Comparison of ENCODE assay signal across 11 mouse cellular contexts in genomic region chr4:150258388-150258787, GRCm38 (mm10). TPM values are rescaled to one million over a fixed set of nuclear protein-coding genes. Genes with fewer than 3 reads are reported as not detected.
A peak's percentile ranks its signal among the peaks of the same experiment; 100 is the strongest.
DNase-seq lines count a peak whose midpoint lies in the region; ATAC-seq and TF ChIP-seq lines count a peak whose summit lies in the region.
"Had no signal": no experiment of that assay in that cellular context is flagged by ENCODE, and none has a peak within 500 bp of the region (broad histone marks: within the 10 kb centered on the region; RNA-seq: fewer than 3 reads in every experiment).

No protein-coding gene starts in this region.

- no peaks in the 10 kb centered on the region for H3K27me3 ChIP-seq in kidney, postnatal 0 days (ENCODE audit: insufficient read depth, low read length)
- H3K27me3 ChIP-seq in forebrain, embryonic 15.5 days: no peaks in the 10 kb centered on the region
- H3K27me3 ChIP-seq in midbrain, embryonic 14.5 days (ENCODE audit: control insufficient read depth, insufficient read depth, low read length): no peaks in the 10 kb centered on the region

- no peaks in the 10 kb centered on the region; the same call in 1 of the 2 replicates for H3K4me1 ChIP-seq in kidney, postnatal 0 days (replicated peaks; ENCODE audit: insufficient read depth, low read length)
- peaks cover 19% of the 10 kb centered on the region for H3K4me1 ChIP-seq in forebrain, embryonic 15.5 days
- H3K4me1 ChIP-seq in midbrain, embryonic 14.5 days (ENCODE audit: control insufficient read depth, insufficient read depth, low read length): 0 out of 2 replicates have a peak, but pooled peaks cover 13% of the 10 kb centered on the region

- TF ChIP-seq CTCF in kidney, postnatal 0 days (IDR thresholded peaks at IDR 0.05; ENCODE audit: low read depth): no peak

- 0 out of 2 replicates have a peak overlapping the region, but pooled peaks have one; percentile 27 for H3K27ac ChIP-seq in kidney, postnatal 0 days
- peak overlapping the region; percentile 76 for H3K27ac ChIP-seq in forebrain, embryonic 15.5 days (replicated peaks)
- peak overlapping the region; percentile 2 for H3K27ac ChIP-seq in midbrain, embryonic 14.5 days (replicated peaks; ENCODE audit: low read depth, low read length)
- H3K27ac ChIP-seq: macrophage had no signal

- no peak overlapping the region for H3K4me3 ChIP-seq in kidney, postnatal 0 days (replicated peaks; ENCODE audit: low read depth, low read length)
- no peak overlapping the region for H3K4me3 ChIP-seq in forebrain, embryonic 15.5 days
- H3K4me3 ChIP-seq in midbrain, embryonic 14.5 days (replicated peaks; ENCODE audit: low read depth, low read length): no peak overlapping the region

- no peak for ATAC-seq in kidney, postnatal 0 days (replicated peaks; ENCODE audit: low FRiP score, low read depth)
- ATAC-seq in forebrain, embryonic 15.5 days (replicated peaks): peak; percentile 9; the same call in 1 of the 2 replicates
- ATAC-seq in midbrain, embryonic 14.5 days (ENCODE audit: low FRiP score, low TSS enrichment): no peak

- no peaks in the 10 kb centered on the region for H3K36me3 ChIP-seq in kidney, postnatal 0 days (ENCODE audit: insufficient read depth, low read length)
- H3K36me3 ChIP-seq in forebrain, embryonic 15.5 days: no peaks in the 10 kb centered on the region
- H3K36me3 ChIP-seq in midbrain, embryonic 14.5 days (ENCODE audit: control insufficient read depth, insufficient read depth, low read length): no peaks in the 10 kb centered on the region

- WGBS in kidney, postnatal 0 days: 53% methylated on average over 14 of the region's 14 CpGs
- 32% methylated on average over 14 of the region's 14 CpGs for WGBS in forebrain, embryonic 15.5 days
- WGBS in midbrain, embryonic 14.5 days: 72% methylated on average over 14 of the region's 14 CpGs

- no peak overlapping the region for H3K9ac ChIP-seq in kidney, postnatal 0 days (ENCODE audit: low read depth, low read length)
- H3K9ac ChIP-seq in forebrain, embryonic 15.5 days (replicated peaks): peak overlapping the region; percentile 27; the same call in 1 of the 2 replicates
- H3K9ac ChIP-seq in midbrain, embryonic 14.5 days (replicated peaks; ENCODE audit: low read length): no peak overlapping the region

- no peak for DNase-seq in kidney, postnatal 0 days (ENCODE audit: low spot score)
- no peak for DNase-seq in kidney, postnatal 4 days
- peak; percentile 77 for DNase-seq in cerebellum, adult 9-10 months
- no peak for DNase-seq in midbrain, embryonic 14.5 days
- DNase-seq in ovary, postnatal 10 days (ENCODE audit: low spot score): no peak
- DNase-seq in adrenal gland, postnatal 36 days: no peak
- no peak for DNase-seq in thymus, adult 18-20 months
- DNase-seq: kidney, adult 9 months had no signal

- no peak overlapping the region for H3K4me2 ChIP-seq in kidney, postnatal 0 days (ENCODE audit: low read length)
- H3K4me2 ChIP-seq in forebrain, embryonic 15.5 days (replicated peaks): no peak overlapping the region
- no peak overlapping the region; the same call in 1 of the 2 replicates for H3K4me2 ChIP-seq in midbrain, embryonic 14.5 days (ENCODE audit: low read length)

- H3K9me3 ChIP-seq in kidney, postnatal 0 days (replicated peaks; ENCODE audit: low read length): no peaks in the 10 kb centered on the region
- no peaks in the 10 kb centered on the region for H3K9me3 ChIP-seq in forebrain, embryonic 15.5 days
- H3K9me3 ChIP-seq in midbrain, embryonic 14.5 days (ENCODE audit: control insufficient read depth, low read length): no peaks in the 10 kb centered on the region

RNA-seq across cellular contexts. Expression of gene Eno1, which starts 21.9 kb away (rescaled TPM):
- 1,062 and 1,157 TPM in 2 replicates for polyA plus RNA-seq in kidney, postnatal 0 days (2015; fragmentation: Nextera tagmentation; extraction: Ambion mirVana)
- 953 and 957 TPM in 2 replicates for polyA plus RNA-seq in forebrain, embryonic 15.5 days (2015; fragmentation: Nextera tagmentation; extraction: Ambion mirVana)
- polyA plus RNA-seq in midbrain, embryonic 14.5 days (2014; fragmentation: Nextera tagmentation; extraction: Ambion mirVana): 935 and 972 TPM in 2 replicates
- 100 to 1,000 TPM; 468 to 482 TPM for total RNA-seq in adrenal gland, postnatal 36 days (2021)

RNA-seq across cellular contexts. Expression of gene Rere, which starts 23.1 kb away (rescaled TPM):
- polyA plus RNA-seq in kidney, postnatal 0 days (2015; fragmentation: Nextera tagmentation; extraction: Ambion mirVana): 29.1 and 29.8 TPM in 2 replicates
- polyA plus RNA-seq in forebrain, embryonic 15.5 days (2015; fragmentation: Nextera tagmentation; extraction: Ambion mirVana): 26.6 and 32.0 TPM in 2 replicates
- polyA plus RNA-seq in midbrain, embryonic 14.5 days (2014; fragmentation: Nextera tagmentation; extraction: Ambion mirVana): 37.6 and 48.6 TPM in 2 replicates
- 100 to 1,000 TPM; 114 to 116 TPM for total RNA-seq in adrenal gland, postnatal 36 days (2021)

RNA-seq across cellular contexts. Expression of gene Car6, which starts 57.3 kb away (rescaled TPM):
- not detected in 2 replicates for polyA plus RNA-seq in kidney, postnatal 0 days (2015; fragmentation: Nextera tagmentation; extraction: Ambion mirVana)
- polyA plus RNA-seq in forebrain, embryonic 15.5 days (2015; fragmentation: Nextera tagmentation; extraction: Ambion mirVana): not detected in 2 replicates
- polyA plus RNA-seq in midbrain, embryonic 14.5 days (2014; fragmentation: Nextera tagmentation; extraction: Ambion mirVana): 0.32 TPM in 1 of 2 replicates, not detected in the other
- total RNA-seq in adrenal gland, postnatal 36 days (2021): 1 to 10 TPM in 1 of 2 experiments, under 1 TPM in 1; 0.79 to 1.6 TPM
- total RNA-seq: common myeloid progenitor, adult 5-6 weeks had no signal

Comparison
In these comparisons a context has a peak if more than half of its experiments do, and no peak if none do; other contexts are left out.
1. H3K27ac ChIP-seq: peak in every context shown above with its lines; median percentile 76 in forebrain, embryonic 15.5 days; 27 in kidney, postnatal 0 days; 2 in midbrain, embryonic 14.5 days.